Mouse (Mus musculus) cerebellum, postnatal 36 days (tissue): ENCODE results near the gene Plxnb2.
A peak's percentile ranks its signal among the peaks of the same experiment; 100 is the strongest.

Experiments used
- DNase-seq, 2 experiments: peaks; one replicate each; pipeline ENCODE4 v3.0.0; 2021 to 2022; ENCODE audit warnings: mixed read lengths in 2 of 2

The Plxnb2 gene

DNA sequence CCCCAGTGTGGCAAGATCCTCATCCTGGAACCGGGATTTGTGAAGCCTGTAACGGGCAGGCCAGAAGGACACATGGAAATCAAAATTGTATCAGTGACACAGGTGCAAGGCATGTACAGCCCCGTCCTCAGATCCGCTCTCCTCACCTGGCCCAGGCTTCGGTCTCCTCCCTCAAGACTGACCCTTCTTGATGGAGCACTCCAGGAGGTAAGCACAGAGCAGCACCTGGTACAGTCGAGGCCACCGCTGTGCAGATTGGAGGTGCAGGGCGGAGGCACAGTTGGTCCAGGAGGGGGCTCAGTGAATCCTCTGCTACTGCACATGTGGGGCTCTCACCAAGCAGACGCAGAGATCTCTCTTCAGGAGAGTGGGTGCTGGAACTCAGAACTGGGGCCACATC lies 55.2 kb downstream of the Plxnb2 start:
- DNase-seq, result no peak

DNA sequence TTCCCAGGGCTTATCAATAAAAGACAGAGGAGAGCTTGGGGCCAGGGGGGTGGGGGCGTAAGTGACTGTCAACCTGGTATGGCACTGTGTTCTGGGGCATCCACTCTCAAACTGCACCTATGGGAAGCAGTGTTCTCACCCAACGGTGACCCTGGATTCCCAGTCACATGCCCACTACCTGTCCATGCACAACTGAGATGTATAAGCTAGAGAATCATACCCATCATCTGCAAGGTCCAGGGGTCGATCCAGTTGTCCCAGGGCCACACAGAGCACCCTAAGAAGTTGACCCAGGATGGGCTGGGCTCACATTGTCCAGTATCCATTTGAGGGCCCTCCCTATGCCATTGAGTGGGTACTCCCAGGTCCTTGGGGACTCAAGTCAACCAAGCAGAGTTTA lies 56.3 kb downstream of the Plxnb2 start:
- DNase-seq, result no peak

DNA sequence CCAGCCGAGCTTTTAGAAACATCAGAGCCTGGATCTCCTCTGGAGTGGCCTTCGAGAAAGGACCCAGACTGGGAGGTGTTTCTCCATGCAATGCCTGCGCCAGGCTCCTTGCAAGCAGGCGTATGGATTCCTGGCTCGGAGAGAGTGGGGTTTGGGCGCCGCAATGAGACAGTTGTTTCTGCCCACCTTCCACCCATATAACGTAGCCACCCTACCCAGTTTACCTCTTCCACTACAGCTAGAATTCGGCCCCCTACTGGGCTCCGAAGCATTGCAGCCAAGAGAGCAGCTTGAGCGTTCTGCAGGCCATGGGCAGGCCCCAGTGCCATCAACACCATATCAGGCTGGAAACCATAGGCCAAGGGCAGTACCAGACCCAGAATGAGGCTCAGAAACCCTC lies 57.0 kb downstream of the Plxnb2 start:
- peak; percentile 58 to 65 for DNase-seq

DNA sequence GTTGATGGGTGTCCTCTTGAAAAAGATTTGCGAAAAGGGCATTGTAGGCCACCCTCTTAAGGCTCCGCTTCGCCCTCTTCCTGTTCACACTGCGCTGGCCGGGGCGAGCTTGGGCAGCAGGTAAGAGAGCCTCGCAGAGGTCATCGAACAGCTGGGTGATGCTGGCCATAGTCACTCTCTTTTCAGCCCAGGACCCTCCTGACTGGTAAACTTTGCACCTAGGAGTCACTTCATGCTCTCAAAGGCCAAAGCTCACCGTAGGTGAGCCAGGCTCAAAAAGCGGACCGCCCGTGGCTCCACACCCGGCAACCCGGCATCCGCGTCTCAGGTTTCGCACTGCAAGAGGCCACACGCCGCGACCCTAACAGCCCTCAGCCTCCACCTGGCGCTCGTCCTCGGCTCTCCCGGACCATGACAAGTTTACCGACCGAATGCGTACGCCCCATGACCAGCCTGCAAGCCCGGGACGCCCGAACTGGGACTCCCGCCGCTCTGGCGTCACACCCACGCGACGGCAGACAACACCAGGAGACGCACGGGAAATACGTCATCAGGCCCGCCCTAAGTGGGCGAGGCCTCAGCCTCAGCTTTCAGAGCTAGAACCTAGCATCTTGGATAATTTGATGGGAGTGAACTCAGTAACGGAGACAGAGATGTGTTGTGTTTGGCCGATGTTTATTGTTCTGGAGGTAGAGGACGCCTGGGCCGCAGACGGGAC lies 57.8 kb downstream of the Plxnb2 start, which contains the start of gene Tubgcp6:
Gene Tubgcp6 (minus strand): TSS at position 464 of the 718 bp plus-strand sequence.
- peak; percentile 96 to 97 for DNase-seq

DNA sequence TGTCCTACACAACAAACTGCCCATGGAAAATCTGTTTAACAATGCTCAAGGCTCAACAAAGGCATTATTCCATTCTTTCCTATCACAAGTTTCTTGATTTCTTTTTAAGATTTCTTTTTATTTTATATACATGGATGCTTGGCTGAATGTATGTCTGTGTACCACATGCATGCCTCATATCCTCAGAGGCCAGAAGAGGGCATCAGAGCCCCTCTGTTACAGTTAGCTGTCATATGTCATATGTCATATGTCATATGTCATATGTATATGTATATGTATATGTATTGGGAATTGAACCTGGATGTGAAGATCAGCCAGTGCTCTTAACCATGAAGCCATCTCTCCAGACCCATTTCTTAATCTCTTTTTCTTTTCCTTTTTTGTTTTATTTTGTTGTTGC lies 62.6 kb downstream of the Plxnb2 start:
- no peak for DNase-seq

GRCm38 (mm10) chr15:89110147-89110546 lies 70.4 kb downstream of the Plxnb2 start:
- peak; percentile 66 to 70 for DNase-seq

- DNase-seq, result no peak
These were observed 73.6 kb downstream of the Plxnb2 start for GRCm38 (mm10) chr15:89106976-89107375.

DNA sequence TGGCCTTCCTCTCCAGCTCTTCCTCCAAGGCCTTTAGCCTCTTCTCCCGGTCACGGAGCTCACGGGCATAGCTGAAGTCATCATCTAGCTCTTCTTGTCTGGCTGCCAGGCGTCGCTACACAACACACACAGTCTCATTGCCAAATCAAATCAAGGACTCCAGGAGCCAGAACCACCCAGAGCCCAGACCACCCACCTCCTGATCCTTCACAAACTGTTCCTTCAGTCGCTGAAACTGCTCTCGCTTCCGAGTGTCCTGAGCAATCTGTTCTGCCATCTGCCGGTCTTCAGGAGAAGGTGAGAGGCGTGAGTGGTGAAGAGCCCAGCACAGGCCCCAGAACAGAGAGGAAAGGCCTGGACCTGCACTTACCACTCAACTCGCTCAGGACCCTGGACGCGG lies 74.5 kb downstream of the Plxnb2 start:
- peak; percentile 81 to 82 for DNase-seq
